Mouse (Mus musculus) frontal cortex, postnatal 36 days (tissue): ENCODE data around the gene Ergic1.

ENCODE experiments used
- DNase-seq, 2 experiments: peaks; one replicate each; pipeline ENCODE4 v3.0.0; 2022; ENCODE audit warnings: low spot score in 2 of 2

Ergic1 gene

DNA sequence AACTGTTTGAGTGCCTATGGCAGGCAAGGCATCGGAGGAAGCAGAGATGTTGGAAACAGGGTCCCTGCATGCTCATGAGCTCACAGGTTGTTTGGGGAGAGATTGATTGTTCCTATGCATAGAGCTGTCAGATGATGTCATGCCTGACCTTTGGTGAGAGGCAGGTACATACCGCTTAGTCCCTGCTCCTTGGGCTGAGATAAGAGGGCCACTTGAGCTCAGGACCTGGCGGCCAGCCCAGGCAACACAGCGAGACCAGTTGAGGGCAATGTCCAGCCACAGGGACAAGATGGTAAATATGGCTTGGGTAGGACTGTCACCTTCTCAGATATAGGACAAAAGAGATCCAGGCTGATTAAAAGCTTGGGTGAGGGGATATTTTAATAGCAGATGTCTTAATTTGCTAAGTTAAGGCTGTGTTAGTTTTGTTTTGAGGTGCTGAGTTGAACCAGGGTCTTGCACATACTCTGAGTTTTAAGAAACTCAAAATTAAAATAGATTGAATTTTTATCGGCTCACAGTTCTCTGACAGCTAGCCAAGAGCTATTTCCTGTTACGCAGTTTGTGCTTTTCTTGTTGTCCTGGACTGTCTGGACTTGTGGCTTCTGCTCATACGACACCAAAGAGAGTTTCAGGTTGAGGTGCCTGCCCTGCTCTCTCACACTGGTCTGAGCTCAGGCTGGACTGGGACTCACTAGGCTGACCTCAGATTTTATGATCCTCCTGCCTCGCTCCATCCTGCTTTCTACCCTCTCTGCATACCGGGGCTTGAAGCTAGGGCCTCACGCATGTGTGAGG is 138.7 kb downstream of the Ergic1 start:
- DNase-seq = no peak

DNA sequence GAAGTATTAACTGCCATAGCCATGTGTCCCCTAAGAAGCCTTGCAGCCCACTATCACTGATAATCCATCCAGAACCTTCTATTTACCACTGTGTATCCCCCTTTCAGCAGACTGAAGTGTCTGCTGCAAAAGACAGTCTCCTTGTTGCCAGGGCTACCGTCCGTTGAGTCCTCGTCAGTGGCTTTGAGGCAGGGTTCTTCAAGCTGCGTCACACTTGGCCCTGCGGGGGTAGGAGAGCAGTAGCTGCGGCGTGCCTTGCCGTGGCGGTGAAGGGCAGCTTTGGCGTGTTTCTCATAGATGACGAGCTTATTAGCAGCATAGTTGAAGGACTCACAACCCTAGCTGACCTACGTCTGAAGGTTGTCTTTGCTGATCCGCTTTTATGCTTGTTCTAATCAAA is 140.3 kb downstream of the Ergic1 start:
- DNase-seq = no peak

DNA sequence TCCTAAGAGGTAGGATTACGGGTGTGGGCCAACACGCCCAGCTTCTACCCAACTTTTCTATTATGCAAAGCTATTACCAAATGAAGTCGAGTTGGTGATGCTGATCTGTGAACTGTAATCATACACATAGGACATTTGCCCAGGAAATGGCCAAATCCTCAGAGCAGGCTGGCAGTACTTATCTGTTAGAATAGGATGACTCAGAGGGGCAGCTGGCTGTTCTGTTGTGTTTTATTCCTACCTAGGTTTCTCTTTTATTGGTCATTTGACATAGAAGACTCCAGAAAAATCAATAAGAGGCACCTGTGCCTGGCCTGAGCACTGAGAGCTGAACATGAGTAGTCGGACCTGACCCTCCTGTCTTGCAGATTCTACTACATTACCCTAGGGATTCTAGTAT is 141.3 kb downstream of the Ergic1 start:
- no peak for DNase-seq

DNA sequence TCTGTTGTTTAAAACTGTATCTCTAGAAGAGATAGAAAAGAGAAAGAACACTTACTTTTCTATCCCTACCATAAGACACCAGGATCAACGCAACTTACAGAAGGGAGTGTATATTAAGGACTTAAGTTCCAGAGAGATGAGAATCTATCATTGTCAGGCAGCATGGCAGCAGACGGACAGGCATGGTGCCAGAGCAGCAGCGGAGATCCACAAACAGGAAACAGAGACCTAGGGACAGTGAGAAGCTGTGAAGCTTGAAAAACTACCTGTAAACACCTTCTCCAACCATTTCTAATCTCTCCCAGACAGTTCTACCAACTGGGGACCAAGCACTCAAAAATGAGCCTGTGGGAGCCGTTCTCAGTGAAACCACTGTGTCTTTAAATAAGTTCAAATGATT is 142.4 kb downstream of the Ergic1 start:
- no peak for DNase-seq

DNA sequence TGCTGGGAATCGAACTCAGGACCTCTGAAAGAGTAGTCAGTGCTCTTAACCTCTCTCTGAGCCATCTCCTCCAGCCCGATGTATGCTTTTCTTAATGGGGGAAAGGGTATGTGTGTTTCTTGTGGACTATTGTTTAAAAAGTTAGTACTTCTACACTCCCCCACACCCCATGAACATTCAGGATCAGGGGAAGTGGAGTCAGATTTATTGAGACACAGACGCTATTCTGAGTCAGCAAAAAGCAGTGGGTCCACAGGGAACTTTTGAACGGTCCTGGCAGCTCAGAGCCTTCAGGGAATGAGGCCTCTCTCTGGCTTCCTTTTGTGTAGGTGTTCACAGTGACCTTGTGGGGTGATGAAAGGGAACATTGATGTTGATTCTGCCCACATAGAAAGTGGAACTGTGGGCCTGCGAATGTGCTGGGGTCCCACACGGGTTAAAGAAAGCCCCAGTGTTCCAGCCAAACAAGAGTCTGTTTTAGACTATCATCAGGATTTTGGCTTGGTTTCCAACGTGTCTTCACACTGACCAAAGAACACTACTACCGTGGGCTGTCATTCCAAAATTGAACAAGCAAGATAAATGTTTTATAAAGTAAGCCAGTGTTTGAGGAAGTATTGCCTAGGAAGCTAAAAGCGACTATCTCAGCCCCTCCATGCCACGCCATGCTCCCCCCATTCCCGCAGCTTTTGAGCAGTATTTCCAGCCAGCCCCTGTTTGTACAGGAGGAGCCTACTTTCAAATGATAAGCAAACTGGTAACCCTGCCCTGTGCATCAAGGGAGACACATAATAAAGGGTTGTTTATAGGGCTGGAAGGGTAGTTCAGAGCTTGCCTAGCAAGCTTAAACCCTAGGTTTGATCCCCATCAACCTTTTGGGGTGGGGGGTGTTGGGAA is 144.4 kb downstream of the Ergic1 start:
- no peak for DNase-seq
